Comparison of ENCODE assay signal across 8 mouse cellular contexts in genomic region chr3:152211731-152212279, GRCm38 (mm10). TPM values are rescaled to one million over a fixed set of nuclear protein-coding genes. Genes with fewer than 3 reads are reported as not detected.
DNase-seq lines count a peak whose midpoint lies in the region; ATAC-seq and TF ChIP-seq lines count a peak whose summit lies in the region.

No protein-coding gene starts in this region.

- H3K79me3 ChIP-seq in C2C12 (ENCODE audit: low read depth) = peaks cover 70% of the 10 kb centered on the region

- peak overlapping the region; percentile 100 for H3K9ac ChIP-seq in embryonic facial prominence, embryonic 15.5 days
- H3K9ac ChIP-seq in limb, embryonic 12.5 days (replicated peaks) = peak overlapping the region; percentile 100
- peak overlapping the region; percentile 97 for H3K9ac ChIP-seq in neural tube, embryonic 13.5 days

- no peak for DNase-seq in cerebellum, adult 2 months
- no peak for DNase-seq in cerebellum, postnatal 10 days
- DNase-seq in layer of hippocampus, postnatal 25 days (ENCODE audit: extremely low spot score in 1 of 2, low spot score in 1 of 2) = no peak
- DNase-seq in layer of hippocampus, adult 8-10 months (ENCODE audit: low spot score in 2 of 2) = no peak

- 6% methylated on average over 7 of the region's 7 CpGs for WGBS in cerebellum, adult 2 months
- WGBS in embryonic facial prominence, embryonic 15.5 days = 15% methylated on average over 7 of the region's 7 CpGs
- WGBS in limb, embryonic 12.5 days = 42% methylated on average over 7 of the region's 7 CpGs
- 43% methylated on average over 7 of the region's 7 CpGs for WGBS in neural tube, embryonic 13.5 days

- ATAC-seq in embryonic facial prominence, embryonic 15.5 days (ENCODE audit: insufficient number of reproducible peaks, low FRiP score, low TSS enrichment, low read depth) = no peak
- no peak for ATAC-seq in limb, embryonic 12.5 days (ENCODE audit: insufficient number of reproducible peaks, insufficient read depth, low FRiP score, low TSS enrichment, low read depth)
- no peak for ATAC-seq in neural tube, embryonic 13.5 days (ENCODE audit: low read depth)

- H3K36me3 ChIP-seq in C2C12 (ENCODE audit: control insufficient read depth, insufficient read depth) = peaks cover 53% of the 10 kb centered on the region
- H3K36me3 ChIP-seq in embryonic facial prominence, embryonic 15.5 days = peaks cover 17% of the 10 kb centered on the region
- H3K36me3 ChIP-seq in limb, embryonic 12.5 days = peaks cover 28% of the 10 kb centered on the region
- H3K36me3 ChIP-seq in neural tube, embryonic 13.5 days = peaks cover 12% of the 10 kb centered on the region

- H3K27ac ChIP-seq in cerebellum, adult 2 months (ENCODE audit: insufficient read depth, low read length) = no peak overlapping the region
- H3K27ac ChIP-seq in embryonic facial prominence, embryonic 15.5 days (replicated peaks) = 0 out of 2 replicates have a peak overlapping the region, but pooled peaks have one; percentile 100
- H3K27ac ChIP-seq in limb, embryonic 12.5 days = peak overlapping the region; percentile 99; the same call in 1 of the 2 replicates
- no peak overlapping the region for H3K27ac ChIP-seq in neural tube, embryonic 13.5 days (replicated peaks)

- peak overlapping the region; percentile 81 for H3K4me3 ChIP-seq in cerebellum, adult 2 months (replicated peaks; ENCODE audit: insufficient read depth, low read depth, low read length)
- H3K4me3 ChIP-seq in C2C12 (ENCODE audit: insufficient read depth, poor library complexity, severe bottlenecking) = peak overlapping the region; percentile 88
- H3K4me3 ChIP-seq in embryonic facial prominence, embryonic 15.5 days (replicated peaks) = peak overlapping the region; percentile 93
- H3K4me3 ChIP-seq in limb, embryonic 12.5 days (replicated peaks) = peak overlapping the region; percentile 98
- H3K4me3 ChIP-seq in neural tube, embryonic 13.5 days = peak overlapping the region; percentile 90

- peaks cover 94% of the 10 kb centered on the region for H3K79me2 ChIP-seq in C2C12 (ENCODE audit: control insufficient read depth, insufficient read depth)

- peak overlapping the region; percentile 69 for H3ac ChIP-seq in C2C12 (ENCODE audit: control insufficient read depth, insufficient read length, low read depth)

- no peak for TF ChIP-seq CTCF in cerebellum, adult 2 months (IDR thresholded peaks at IDR 0.05; ENCODE audit: borderline replicate concordance, insufficient read depth, low read depth, low read length)
- TF ChIP-seq CTCF in C2C12 (IDR thresholded peaks at IDR 0.05; ENCODE audit: control insufficient read depth, insufficient read depth, insufficient read length) = no peak

- peaks cover 5% of the 10 kb centered on the region for H3K4me1 ChIP-seq in cerebellum, adult 2 months (ENCODE audit: control insufficient read depth, insufficient read depth, low read length)
- H3K4me1 ChIP-seq in embryonic facial prominence, embryonic 15.5 days = peaks cover 31% of the 10 kb centered on the region
- H3K4me1 ChIP-seq in limb, embryonic 12.5 days (replicated peaks) = peaks cover 23% of the 10 kb centered on the region
- peaks cover 48% of the 10 kb centered on the region for H3K4me1 ChIP-seq in neural tube, embryonic 13.5 days (replicated peaks)

- no peaks in the 10 kb centered on the region for H3K9me3 ChIP-seq in embryonic facial prominence, embryonic 15.5 days (replicated peaks)
- no peaks in the 10 kb centered on the region for H3K9me3 ChIP-seq in limb, embryonic 12.5 days
- no peaks in the 10 kb centered on the region for H3K9me3 ChIP-seq in neural tube, embryonic 13.5 days

- H3K4me2 ChIP-seq in embryonic facial prominence, embryonic 15.5 days (replicated peaks) = peak overlapping the region; percentile 74
- peak overlapping the region; percentile 98 for H3K4me2 ChIP-seq in limb, embryonic 12.5 days
- H3K4me2 ChIP-seq in neural tube, embryonic 13.5 days = peak overlapping the region; percentile 96

- no peak for TF ChIP-seq POLR2A in cerebellum, adult 2 months (IDR thresholded peaks at IDR 0.05; ENCODE audit: borderline replicate concordance, insufficient read depth, low read length)

- no peaks in the 10 kb centered on the region for H3K27me3 ChIP-seq in cerebellum, adult 2 months (ENCODE audit: control insufficient read depth, insufficient read depth, low read length)
- no peaks in the 10 kb centered on the region for H3K27me3 ChIP-seq in C2C12 (ENCODE audit: control insufficient read depth, insufficient read depth, insufficient read length)
- no peaks in the 10 kb centered on the region for H3K27me3 ChIP-seq in embryonic facial prominence, embryonic 15.5 days
- no peaks in the 10 kb centered on the region for H3K27me3 ChIP-seq in limb, embryonic 12.5 days
- H3K27me3 ChIP-seq in neural tube, embryonic 13.5 days = no peaks in the 10 kb centered on the region

TF ChIP-seq in C2C12, 6 proteins besides CTCF, POLR2A, EP300 and RAD21:
- no peak for TF ChIP-seq CEBPB (IDR thresholded peaks at IDR 0.05; ENCODE audit: low read depth)
- TF ChIP-seq USF1 (IDR thresholded peaks at IDR 0.05; ENCODE audit: low read depth) = no peak
- no peak for TF ChIP-seq FOSL1 (IDR thresholded peaks at IDR 0.05; ENCODE audit: insufficient read depth, low read length, poor library complexity, severe bottlenecking)
- TF ChIP-seq MYOG (IDR thresholded peaks at IDR 0.05; ENCODE audit: control insufficient read depth, extremely low read depth, insufficient read length) = no peak
- TF ChIP-seq MAX (IDR thresholded peaks at IDR 0.05) = no peak
- TF ChIP-seq MYOD1 (IDR thresholded peaks at IDR 0.05; ENCODE audit: control insufficient read depth, insufficient read length, low read depth) = no peak

RNA-seq across cellular contexts. Expression of gene Fubp1, which starts 1.6 kb away (rescaled TPM):
- polyA plus RNA-seq in cerebellum, adult 2 months (2012; rRNA removed) = 94.5 and 110 TPM in 2 replicates
- polyA plus RNA-seq in C2C12 (2012; fragmentation: generic; extraction: Trizol) = 53.4 TPM
- polyA plus RNA-seq in embryonic facial prominence, embryonic 15.5 days (2015; fragmentation: Nextera tagmentation; extraction: Ambion mirVana) = 202 and 211 TPM in 2 replicates
- polyA plus RNA-seq in limb, embryonic 12.5 days (2016; fragmentation: Nextera tagmentation; extraction: Ambion mirVana) = 403 and 416 TPM in 2 replicates
- polyA plus RNA-seq in neural tube, embryonic 13.5 days (2015; fragmentation: Nextera tagmentation; extraction: Ambion mirVana) = 267 and 280 TPM in 2 replicates
- 100 to 1,000 TPM; 100 to 138 TPM for total RNA-seq in layer of hippocampus, postnatal 25 days (2021)
- 100 to 1,000 TPM; 114 to 141 (median 131) TPM for total RNA-seq in layer of hippocampus, adult 8-10 months (2022)

RNA-seq across cellular contexts. Expression of gene Dnajb4, which starts 1.7 kb away (rescaled TPM):
- polyA plus RNA-seq in cerebellum, adult 2 months (2012; rRNA removed) = 45.2 and 49.1 TPM in 2 replicates
- polyA plus RNA-seq in C2C12 (2012; fragmentation: generic; extraction: Trizol) = 11.7 TPM
- 33.8 and 34.2 TPM in 2 replicates for polyA plus RNA-seq in embryonic facial prominence, embryonic 15.5 days (2015; fragmentation: Nextera tagmentation; extraction: Ambion mirVana)
- polyA plus RNA-seq in limb, embryonic 12.5 days (2016; fragmentation: Nextera tagmentation; extraction: Ambion mirVana) = 35.2 and 36.8 TPM in 2 replicates
- 38.5 and 43.4 TPM in 2 replicates for polyA plus RNA-seq in neural tube, embryonic 13.5 days (2015; fragmentation: Nextera tagmentation; extraction: Ambion mirVana)
- total RNA-seq in layer of hippocampus, postnatal 25 days (2021) = 10 to 100 TPM; 59.0 to 59.1 TPM
- total RNA-seq in layer of hippocampus, adult 8-10 months (2022) = 10 to 100 TPM; 51.8 to 78.7 (median 62.1) TPM

RNA-seq across cellular contexts. Expression of gene Gipc2, which starts 45.8 kb away (rescaled TPM):
- polyA plus RNA-seq in cerebellum, adult 2 months (2012; rRNA removed) = 9.7 and 10.4 TPM in 2 replicates
- 1.2 TPM for polyA plus RNA-seq in C2C12 (2012; fragmentation: generic; extraction: Trizol)
- 4.5 and 8.6 TPM in 2 replicates for polyA plus RNA-seq in embryonic facial prominence, embryonic 15.5 days (2015; fragmentation: Nextera tagmentation; extraction: Ambion mirVana)
- polyA plus RNA-seq in limb, embryonic 12.5 days (2016; fragmentation: Nextera tagmentation; extraction: Ambion mirVana) = 2.6 and 4.3 TPM in 2 replicates
- polyA plus RNA-seq in neural tube, embryonic 13.5 days (2015; fragmentation: Nextera tagmentation; extraction: Ambion mirVana) = 4.4 and 5.7 TPM in 2 replicates
- 1 to 10 TPM; 1.0 to 1.9 TPM for total RNA-seq in layer of hippocampus, postnatal 25 days (2021)
- 1 to 10 TPM in 3 of 4 experiments, under 1 TPM in 1; 0.68 to 1.9 (median 1.5) TPM for total RNA-seq in layer of hippocampus, adult 8-10 months (2022)

RNA-seq across cellular contexts. Expression of gene Nexn, which starts 54.3 kb away (rescaled TPM):
- 5.3 and 6.5 TPM in 2 replicates for polyA plus RNA-seq in cerebellum, adult 2 months (2012; rRNA removed)
- polyA plus RNA-seq in C2C12 (2012; fragmentation: generic; extraction: Trizol) = 13.5 TPM
- polyA plus RNA-seq in embryonic facial prominence, embryonic 15.5 days (2015; fragmentation: Nextera tagmentation; extraction: Ambion mirVana) = 23.5 and 27.2 TPM in 2 replicates
- polyA plus RNA-seq in limb, embryonic 12.5 days (2016; fragmentation: Nextera tagmentation; extraction: Ambion mirVana) = 14.0 and 17.0 TPM in 2 replicates
- 2.1 and 4.0 TPM in 2 replicates for polyA plus RNA-seq in neural tube, embryonic 13.5 days (2015; fragmentation: Nextera tagmentation; extraction: Ambion mirVana)
- total RNA-seq in layer of hippocampus, postnatal 25 days (2021) = 1 to 10 TPM; 1.2 to 1.4 TPM
- 1 to 10 TPM in 2 of 4 experiments, under 1 TPM in 2; 0.65 to 2.9 (median 1.3) TPM for total RNA-seq in layer of hippocampus, adult 8-10 months (2022)

Comparison
In these comparisons a context has a peak if more than half of its experiments do, and no peak if none do; other contexts are left out.
1. H3K27ac ChIP-seq: peak in embryonic facial prominence, embryonic 15.5 days (single experiment) and limb, embryonic 12.5 days (single experiment); none in cerebellum, adult 2 months (single experiment) and neural tube, embryonic 13.5 days (single experiment).
2. Peak in every context shown above with its lines, with median percentiles within 50 percentile points of each other: H3K4me3 ChIP-seq, H3K4me2 ChIP-seq and H3K9ac ChIP-seq.